ENCODE assay signal across 22 mouse cellular contexts in genomic region chr3:82265941-82266340, GRCm38 (mm10).
DNase-seq lines count a peak whose midpoint lies in the region; ATAC-seq and TF ChIP-seq lines count a peak whose summit lies in the region.
"Had no signal": no experiment of that assay in that cellular context is flagged by ENCODE, and none has a peak within 500 bp of the region (broad histone marks: within the 10 kb centered on the region; RNA-seq: fewer than 3 reads in every experiment).

No protein-coding gene starts in this region.

- H3K9ac ChIP-seq in kidney, embryonic 14.5 days (ENCODE audit: low read depth, low read length): no peak overlapping the region
- H3K9ac ChIP-seq in kidney, embryonic 16.5 days (replicated peaks; ENCODE audit: low read length): no peak overlapping the region
- no peak overlapping the region for H3K9ac ChIP-seq in liver, adult 2 months (ENCODE audit: low read depth, low read length)
- H3K9ac ChIP-seq in liver, postnatal 0 days (replicated peaks): no peak overlapping the region
- H3K9ac ChIP-seq: embryonic facial prominence, embryonic 13.5 days; embryonic facial prominence, embryonic 15.5 days; forebrain, embryonic 12.5 days had no signal

- no peak for DNase-seq in kidney, postnatal 14 days
- DNase-seq in kidney, postnatal 36 days: no peak
- DNase-seq in liver, adult 2 months (ENCODE audit: extremely low read depth, low read depth, low spot score): peak; percentile 94
- DNase-seq in liver, postnatal 0 days: no peak
- DNase-seq: adrenal gland, adult 2 months; adrenal gland, postnatal 10 days; adrenal gland, postnatal 25 days; cerebellum, adult 11 months; cerebellum, adult 18-20 months; cerebellum, adult 8-10 months; cerebellum, adult 9-11 months; cerebellum, postnatal 14 days; cerebellum, postnatal 36 days; embryo, embryonic 11 days had no signal

- 0 out of 2 replicates have a peak overlapping the region, but pooled peaks have one; percentile 17 for H3K27ac ChIP-seq in kidney, embryonic 14.5 days (ENCODE audit: low read depth, low read length)
- H3K27ac ChIP-seq in kidney, embryonic 16.5 days (ENCODE audit: low read length): peak overlapping the region; percentile 60; the same call in 1 of the 2 replicates
- H3K27ac ChIP-seq in liver, adult 2 months (replicated peaks; ENCODE audit: insufficient read depth, low read depth, low read length): no peak overlapping the region
- no peak overlapping the region for H3K27ac ChIP-seq in liver, postnatal 0 days (ENCODE audit: low read depth)
- H3K27ac ChIP-seq: embryonic facial prominence, embryonic 13.5 days; embryonic facial prominence, embryonic 15.5 days; forebrain, embryonic 10.5 days; forebrain, embryonic 12.5 days had no signal

- no peaks in the 10 kb centered on the region for H3K27me3 ChIP-seq in kidney, embryonic 14.5 days (ENCODE audit: control insufficient read depth, insufficient read depth, low read length)
- no peaks in the 10 kb centered on the region for H3K27me3 ChIP-seq in kidney, embryonic 16.5 days (ENCODE audit: insufficient read depth, low read length)
- H3K27me3 ChIP-seq in liver, adult 2 months (ENCODE audit: control insufficient read depth, insufficient read depth, low read length): no peaks in the 10 kb centered on the region
- H3K27me3 ChIP-seq in liver, postnatal 0 days (ENCODE audit: insufficient read depth, low read length): no peaks in the 10 kb centered on the region
- H3K27me3 ChIP-seq: embryonic facial prominence, embryonic 13.5 days; embryonic facial prominence, embryonic 15.5 days; forebrain, embryonic 12.5 days had no signal

- TF ChIP-seq POLR2A in liver, adult 2 months (IDR thresholded peaks at IDR 0.05; ENCODE audit: extremely low read depth, insufficient read depth, low read length): no peak

- no peak for TF ChIP-seq EP300 in liver, postnatal 0 days (IDR thresholded peaks at IDR 0.05; ENCODE audit: low read depth)

- TF ChIP-seq CTCF in liver, adult 2 months (IDR thresholded peaks at IDR 0.05; ENCODE audit: low read depth, low read length): no peak
- TF ChIP-seq CTCF in liver, postnatal 0 days (IDR thresholded peaks at IDR 0.05; ENCODE audit: low read depth): no peak

- ATAC-seq in kidney, embryonic 14.5 days (ENCODE audit: low FRiP score, low TSS enrichment): no peak
- ATAC-seq in kidney, embryonic 16.5 days (ENCODE audit: low FRiP score, low TSS enrichment): no peak
- no peak for ATAC-seq in liver, postnatal 0 days
- ATAC-seq: forebrain, embryonic 14.5 days had no signal

- H3K4me3 ChIP-seq in kidney, embryonic 14.5 days (ENCODE audit: low read length): no peak overlapping the region
- H3K4me3 ChIP-seq in kidney, embryonic 16.5 days (ENCODE audit: low read length): no peak overlapping the region
- no peak overlapping the region for H3K4me3 ChIP-seq in liver, adult 2 months (ENCODE audit: insufficient read depth, low read depth, low read length)
- H3K4me3 ChIP-seq in liver, postnatal 0 days (ENCODE audit: low read depth, low read length): no peak overlapping the region
- H3K4me3 ChIP-seq: embryonic facial prominence, embryonic 13.5 days; embryonic facial prominence, embryonic 15.5 days; erythroblast, embryonic 14.5 days; forebrain, embryonic 10.5 days; forebrain, embryonic 12.5 days had no signal

- no peaks in the 10 kb centered on the region; the same call in 1 of the 2 replicates for H3K4me1 ChIP-seq in kidney, embryonic 14.5 days (ENCODE audit: control insufficient read depth, insufficient read depth, low read length)
- no peaks in the 10 kb centered on the region for H3K4me1 ChIP-seq in kidney, embryonic 16.5 days (ENCODE audit: insufficient read depth, low read length)
- H3K4me1 ChIP-seq in liver, adult 2 months (ENCODE audit: control insufficient read depth, insufficient read depth, low read length): peaks cover 2% of the 10 kb centered on the region; the same call in 1 of the 2 replicates
- no peaks in the 10 kb centered on the region for H3K4me1 ChIP-seq in liver, postnatal 0 days (ENCODE audit: insufficient read depth)
- H3K4me1 ChIP-seq: embryonic facial prominence, embryonic 13.5 days; embryonic facial prominence, embryonic 15.5 days; forebrain, embryonic 10.5 days; forebrain, embryonic 12.5 days had no signal

- H3K9me3 ChIP-seq in kidney, embryonic 14.5 days (ENCODE audit: control insufficient read depth, low read length): no peaks in the 10 kb centered on the region
- no peaks in the 10 kb centered on the region for H3K9me3 ChIP-seq in kidney, embryonic 16.5 days (ENCODE audit: low read length)
- no peaks in the 10 kb centered on the region for H3K9me3 ChIP-seq in liver, postnatal 0 days (ENCODE audit: low read length)
- H3K9me3 ChIP-seq: embryonic facial prominence, embryonic 13.5 days; embryonic facial prominence, embryonic 15.5 days; forebrain, embryonic 10.5 days; forebrain, embryonic 12.5 days had no signal

- H3K4me2 ChIP-seq in kidney, embryonic 14.5 days (replicated peaks; ENCODE audit: low read depth, low read length): no peak overlapping the region
- H3K4me2 ChIP-seq in kidney, embryonic 16.5 days (replicated peaks; ENCODE audit: low read depth, low read length): no peak overlapping the region
- no peak overlapping the region for H3K4me2 ChIP-seq in liver, postnatal 0 days (ENCODE audit: low read depth, low read length)
- H3K4me2 ChIP-seq: embryonic facial prominence, embryonic 13.5 days; embryonic facial prominence, embryonic 15.5 days; forebrain, embryonic 12.5 days had no signal

- 72% methylated on average over 1 of the region's 1 CpGs for WGBS in kidney, embryonic 14.5 days
- WGBS in kidney, embryonic 16.5 days: 72% methylated on average over 1 of the region's 1 CpGs
- WGBS in liver, adult 2 months: 15% methylated on average over 1 of the region's 1 CpGs
- 63% methylated on average over 1 of the region's 1 CpGs for WGBS in liver, postnatal 0 days (ENCODE audit: insufficient replicate concordance)

- H3K79me2 ChIP-seq in liver, adult 2 months (ENCODE audit: control insufficient read depth, insufficient read depth, low read length): no peaks in the 10 kb centered on the region

- H3K36me3 ChIP-seq in kidney, embryonic 14.5 days (ENCODE audit: control insufficient read depth, insufficient read depth, low read length): no peaks in the 10 kb centered on the region
- H3K36me3 ChIP-seq in kidney, embryonic 16.5 days (ENCODE audit: insufficient read depth, low read length): no peaks in the 10 kb centered on the region
- H3K36me3 ChIP-seq in liver, adult 2 months (ENCODE audit: control insufficient read depth, insufficient read depth, low read length): no peaks in the 10 kb centered on the region
- H3K36me3 ChIP-seq in liver, postnatal 0 days (replicated peaks; ENCODE audit: insufficient read depth, low read length): no peaks in the 10 kb centered on the region
- H3K36me3 ChIP-seq: embryonic facial prominence, embryonic 13.5 days; embryonic facial prominence, embryonic 15.5 days; forebrain, embryonic 10.5 days; forebrain, embryonic 12.5 days had no signal

Comparison
In these comparisons a context has a peak if more than half of its experiments do, and no peak if none do; other contexts are left out.
1. H3K27ac ChIP-seq: peak in kidney, embryonic 14.5 days (single experiment) and kidney, embryonic 16.5 days (single experiment); none in liver, adult 2 months (single experiment) and liver, postnatal 0 days (single experiment).